ENCODE assay signal across 21 mouse cellular contexts in the genomic region with DNA sequence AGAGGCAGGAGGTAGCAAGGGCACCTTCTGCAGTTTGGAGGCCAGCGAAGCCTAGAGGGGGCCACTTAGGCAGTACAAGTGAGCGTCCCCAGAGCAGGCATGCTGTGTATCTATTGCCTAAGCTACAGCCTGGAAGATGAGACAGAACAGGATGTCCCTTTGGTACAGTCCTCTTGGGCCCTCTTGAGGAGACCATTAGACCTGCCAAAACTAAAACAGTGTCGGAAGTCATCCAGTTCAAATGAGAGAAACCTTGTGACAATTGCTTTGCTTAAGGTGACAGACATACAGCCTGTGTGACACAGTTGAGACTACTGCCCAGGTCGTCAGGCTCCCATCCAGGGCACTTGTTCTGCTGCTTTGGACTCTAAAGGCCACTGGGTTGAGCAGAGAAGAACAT. TPM values are rescaled to one million over a fixed set of nuclear protein-coding genes. Genes with fewer than 3 reads are reported as not detected.
DNase-seq lines count a peak whose midpoint lies in the region; ATAC-seq and TF ChIP-seq lines count a peak whose summit lies in the region.
"Had no signal": no experiment of that assay in that cellular context is flagged by ENCODE, and none has a peak within 500 bp of the region (broad histone marks: within the 10 kb centered on the region; RNA-seq: fewer than 3 reads in every experiment).

No protein-coding gene starts in this region.

- TF ChIP-seq CTCF in intestine, postnatal 0 days (IDR thresholded peaks at IDR 0.05; ENCODE audit: low read depth) = 0 out of 2 replicates have a peak, but pooled peaks have one; percentile 11

- no peaks in the 10 kb centered on the region for H3K9me3 ChIP-seq in intestine, postnatal 0 days (ENCODE audit: control insufficient read depth)
- no peaks in the 10 kb centered on the region for H3K9me3 ChIP-seq in intestine, embryonic 15.5 days
- H3K9me3 ChIP-seq in midbrain, embryonic 15.5 days = no peaks in the 10 kb centered on the region
- no peaks in the 10 kb centered on the region for H3K9me3 ChIP-seq in midbrain, embryonic 11.5 days (ENCODE audit: control insufficient read depth, low read length)
- H3K9me3 ChIP-seq in hindbrain, embryonic 12.5 days (replicated peaks) = no peaks in the 10 kb centered on the region
- H3K9me3 ChIP-seq: embryonic facial prominence, embryonic 13.5 days; neural tube, embryonic 12.5 days had no signal

- H3K4me2 ChIP-seq in intestine, postnatal 0 days (replicated peaks; ENCODE audit: low read depth) = no peak overlapping the region
- no peak overlapping the region for H3K4me2 ChIP-seq in intestine, embryonic 15.5 days (replicated peaks)
- H3K4me2 ChIP-seq in midbrain, embryonic 15.5 days = no peak overlapping the region
- H3K4me2 ChIP-seq in midbrain, embryonic 11.5 days = no peak overlapping the region
- H3K4me2 ChIP-seq in hindbrain, embryonic 12.5 days (replicated peaks) = no peak overlapping the region; the same call in 1 of the 2 replicates

- no peaks in the 10 kb centered on the region for H3K4me1 ChIP-seq in intestine, postnatal 0 days (replicated peaks; ENCODE audit: control insufficient read depth, insufficient read depth, low read length)
- H3K4me1 ChIP-seq in intestine, embryonic 15.5 days (replicated peaks) = peaks cover 10% of the 10 kb centered on the region
- H3K4me1 ChIP-seq in midbrain, embryonic 15.5 days = peaks cover 14% of the 10 kb centered on the region
- H3K4me1 ChIP-seq in midbrain, embryonic 11.5 days (ENCODE audit: control insufficient read depth, insufficient read depth, low read length) = peaks cover 5% of the 10 kb centered on the region; the same call in 1 of the 2 replicates
- H3K4me1 ChIP-seq in hindbrain, embryonic 12.5 days = peaks cover 23% of the 10 kb centered on the region

- no peaks in the 10 kb centered on the region for H3K36me3 ChIP-seq in intestine, postnatal 0 days (ENCODE audit: control insufficient read depth, insufficient read depth)
- H3K36me3 ChIP-seq in intestine, embryonic 15.5 days = no peaks in the 10 kb centered on the region
- H3K36me3 ChIP-seq in midbrain, embryonic 15.5 days (replicated peaks) = no peaks in the 10 kb centered on the region
- H3K36me3 ChIP-seq in midbrain, embryonic 11.5 days (ENCODE audit: control insufficient read depth, insufficient read depth, low read length) = no peaks in the 10 kb centered on the region
- no peaks in the 10 kb centered on the region for H3K36me3 ChIP-seq in hindbrain, embryonic 12.5 days
- H3K36me3 ChIP-seq: embryonic facial prominence, embryonic 13.5 days; neural tube, embryonic 12.5 days had no signal

- no peak for ATAC-seq in intestine, postnatal 0 days
- ATAC-seq in intestine, embryonic 15.5 days = no peak
- ATAC-seq in midbrain, embryonic 15.5 days (replicated peaks) = no peak
- ATAC-seq in midbrain, embryonic 11.5 days (ENCODE audit: low FRiP score) = no peak
- no peak for ATAC-seq in hindbrain, embryonic 12.5 days (ENCODE audit: low FRiP score)
- ATAC-seq: activated CD4-positive, CD25-positive, alpha-beta regulatory T cell, adult 4 months; Patski had no signal

- peaks cover 18% of the 10 kb centered on the region for H3K27me3 ChIP-seq in intestine, postnatal 0 days (replicated peaks; ENCODE audit: control insufficient read depth, insufficient read depth, low read length)
- peaks cover 35% of the 10 kb centered on the region for H3K27me3 ChIP-seq in intestine, embryonic 15.5 days (replicated peaks)
- no peaks in the 10 kb centered on the region for H3K27me3 ChIP-seq in midbrain, embryonic 15.5 days (replicated peaks)
- peaks cover 4% of the 10 kb centered on the region; the same call in 1 of the 2 replicates for H3K27me3 ChIP-seq in midbrain, embryonic 11.5 days (ENCODE audit: control insufficient read depth, insufficient read depth, low read length)
- H3K27me3 ChIP-seq in hindbrain, embryonic 12.5 days = peaks cover 34% of the 10 kb centered on the region

- no peak for DNase-seq in midbrain, embryonic 11.5 days (ENCODE audit: low spot score, missing footprints)
- DNase-seq in embryo, embryonic 9.5 days (ENCODE audit: extremely low spot score) = no peak
- no peak for DNase-seq in kidney, postnatal 10 days
- DNase-seq: adrenal gland, postnatal 25 days; gastrocnemius, postnatal 25 days; kidney, adult 11 months; kidney, postnatal 25 days; lung, adult 2 months; lung, postnatal 36 days; right cerebral cortex, postnatal 4 days had no signal

- no peak overlapping the region for H3K27ac ChIP-seq in intestine, postnatal 0 days (ENCODE audit: low read depth, low read length)
- H3K27ac ChIP-seq in intestine, embryonic 15.5 days = no peak overlapping the region
- H3K27ac ChIP-seq in midbrain, embryonic 15.5 days = peak overlapping the region; percentile 27; the same call in 1 of the 2 replicates
- H3K27ac ChIP-seq in midbrain, embryonic 11.5 days (ENCODE audit: low read depth, low read length) = no peak overlapping the region
- peak overlapping the region; percentile 49; the same call in 1 of the 2 replicates for H3K27ac ChIP-seq in hindbrain, embryonic 12.5 days
- H3K27ac ChIP-seq: embryonic facial prominence, embryonic 13.5 days; neural tube, embryonic 12.5 days had no signal

- H3K4me3 ChIP-seq in intestine, postnatal 0 days (ENCODE audit: low read depth, low read length) = no peak overlapping the region
- H3K4me3 ChIP-seq in intestine, embryonic 15.5 days (replicated peaks) = no peak overlapping the region
- no peak overlapping the region for H3K4me3 ChIP-seq in midbrain, embryonic 15.5 days
- H3K4me3 ChIP-seq in midbrain, embryonic 11.5 days (ENCODE audit: low read depth, low read length) = no peak overlapping the region
- no peak overlapping the region for H3K4me3 ChIP-seq in hindbrain, embryonic 12.5 days

- 73% methylated on average over 4 of the region's 4 CpGs for WGBS in intestine, postnatal 0 days
- 63% methylated on average over 4 of the region's 4 CpGs for WGBS in intestine, embryonic 15.5 days
- 65% methylated on average over 4 of the region's 4 CpGs for WGBS in midbrain, embryonic 15.5 days
- 59% methylated on average over 4 of the region's 4 CpGs for WGBS in midbrain, embryonic 11.5 days
- 57% methylated on average over 4 of the region's 4 CpGs for WGBS in hindbrain, embryonic 12.5 days

- H3K9ac ChIP-seq in intestine, postnatal 0 days (ENCODE audit: low read depth, low read length) = no peak overlapping the region
- H3K9ac ChIP-seq in intestine, embryonic 15.5 days = no peak overlapping the region
- no peak overlapping the region for H3K9ac ChIP-seq in midbrain, embryonic 15.5 days
- no peak overlapping the region for H3K9ac ChIP-seq in midbrain, embryonic 11.5 days (ENCODE audit: low read length)
- no peak overlapping the region for H3K9ac ChIP-seq in hindbrain, embryonic 12.5 days

RNA-seq across cellular contexts. Expression of gene Nrl, which starts 5.2 kb away (rescaled TPM):
- not detected in 2 replicates for polyA plus RNA-seq in intestine, postnatal 0 days (2015; fragmentation: Nextera tagmentation; extraction: Ambion mirVana)
- polyA plus RNA-seq in intestine, embryonic 15.5 days (2015; fragmentation: Nextera tagmentation; extraction: Ambion mirVana) = not detected in 2 replicates
- 0.15 and 0.17 TPM in 2 replicates for polyA plus RNA-seq in midbrain, embryonic 15.5 days (2015; fragmentation: Nextera tagmentation; extraction: Ambion mirVana)
- polyA plus RNA-seq in midbrain, embryonic 11.5 days (2014; fragmentation: Nextera tagmentation; extraction: Ambion mirVana) = not detected in 2 replicates
- not detected in 2 replicates for polyA plus RNA-seq in hindbrain, embryonic 12.5 days (2016; fragmentation: Nextera tagmentation; extraction: Ambion mirVana)
- polyA plus RNA-seq: C2C12; embryonic facial prominence, embryonic 13.5 days; heart, embryonic 11.5 days; lung, adult 2 months; Patski; urinary bladder, adult 2 months had no signal

RNA-seq across cellular contexts. Expression of gene Cpne6, which starts 9.4 kb away (rescaled TPM):
- polyA plus RNA-seq in intestine, postnatal 0 days (2015; fragmentation: Nextera tagmentation; extraction: Ambion mirVana) = 0.24 and 0.39 TPM in 2 replicates
- polyA plus RNA-seq in intestine, embryonic 15.5 days (2015; fragmentation: Nextera tagmentation; extraction: Ambion mirVana) = 0.25 and 0.40 TPM in 2 replicates
- polyA plus RNA-seq in midbrain, embryonic 15.5 days (2015; fragmentation: Nextera tagmentation; extraction: Ambion mirVana) = 1.9 and 2.1 TPM in 2 replicates
- 0.23 and 0.26 TPM in 2 replicates for polyA plus RNA-seq in midbrain, embryonic 11.5 days (2014; fragmentation: Nextera tagmentation; extraction: Ambion mirVana)
- polyA plus RNA-seq in hindbrain, embryonic 12.5 days (2016; fragmentation: Nextera tagmentation; extraction: Ambion mirVana) = 0.83 and 1.4 TPM in 2 replicates
- polyA plus RNA-seq: activated CD4-positive, CD25-positive, alpha-beta regulatory T cell, adult 4 months; C2C12; Patski had no signal

RNA-seq across cellular contexts. Expression of gene Pck2, which starts 20.5 kb away (rescaled TPM):
- 16.7 and 17.6 TPM in 2 replicates for polyA plus RNA-seq in intestine, postnatal 0 days (2015; fragmentation: Nextera tagmentation; extraction: Ambion mirVana)
- polyA plus RNA-seq in intestine, embryonic 15.5 days (2015; fragmentation: Nextera tagmentation; extraction: Ambion mirVana) = 48.8 and 50.8 TPM in 2 replicates
- polyA plus RNA-seq in midbrain, embryonic 15.5 days (2015; fragmentation: Nextera tagmentation; extraction: Ambion mirVana) = 25.4 and 28.0 TPM in 2 replicates
- polyA plus RNA-seq in midbrain, embryonic 11.5 days (2014; fragmentation: Nextera tagmentation; extraction: Ambion mirVana) = 10.0 and 10.7 TPM in 2 replicates
- polyA plus RNA-seq in hindbrain, embryonic 12.5 days (2016; fragmentation: Nextera tagmentation; extraction: Ambion mirVana) = 22.3 and 23.6 TPM in 2 replicates

RNA-seq across cellular contexts. Expression of gene Carmil3, which starts 29.2 kb away (rescaled TPM):
- polyA plus RNA-seq in intestine, postnatal 0 days (2015; fragmentation: Nextera tagmentation; extraction: Ambion mirVana) = 0.52 and 0.61 TPM in 2 replicates
- 2.2 and 2.4 TPM in 2 replicates for polyA plus RNA-seq in intestine, embryonic 15.5 days (2015; fragmentation: Nextera tagmentation; extraction: Ambion mirVana)
- polyA plus RNA-seq in midbrain, embryonic 15.5 days (2015; fragmentation: Nextera tagmentation; extraction: Ambion mirVana) = 32.4 and 36.1 TPM in 2 replicates
- polyA plus RNA-seq in midbrain, embryonic 11.5 days (2014; fragmentation: Nextera tagmentation; extraction: Ambion mirVana) = 8.6 and 9.7 TPM in 2 replicates
- 17.0 and 18.0 TPM in 2 replicates for polyA plus RNA-seq in hindbrain, embryonic 12.5 days (2016; fragmentation: Nextera tagmentation; extraction: Ambion mirVana)
- polyA plus RNA-seq: activated CD4-positive, CD25-positive, alpha-beta regulatory T cell, adult 4 months had no signal

RNA-seq across cellular contexts. Expression of gene Dcaf11, which starts 40.2 kb away (rescaled TPM):
- 67.0 and 74.7 TPM in 2 replicates for polyA plus RNA-seq in intestine, postnatal 0 days (2015; fragmentation: Nextera tagmentation; extraction: Ambion mirVana)
- 72.8 and 86.2 TPM in 2 replicates for polyA plus RNA-seq in intestine, embryonic 15.5 days (2015; fragmentation: Nextera tagmentation; extraction: Ambion mirVana)
- polyA plus RNA-seq in midbrain, embryonic 15.5 days (2015; fragmentation: Nextera tagmentation; extraction: Ambion mirVana) = 129 and 135 TPM in 2 replicates
- 76.4 and 85.4 TPM in 2 replicates for polyA plus RNA-seq in midbrain, embryonic 11.5 days (2014; fragmentation: Nextera tagmentation; extraction: Ambion mirVana)
- 104 and 106 TPM in 2 replicates for polyA plus RNA-seq in hindbrain, embryonic 12.5 days (2016; fragmentation: Nextera tagmentation; extraction: Ambion mirVana)

Comparison
In these comparisons a context has a peak if more than half of its experiments do, and no peak if none do; other contexts are left out.
1. H3K27ac ChIP-seq: peak in midbrain, embryonic 15.5 days (single experiment) and hindbrain, embryonic 12.5 days (single experiment); none in intestine, postnatal 0 days (single experiment), intestine, embryonic 15.5 days (single experiment) and midbrain, embryonic 11.5 days (single experiment).